Mouse (Mus musculus) liver, embryonic 14.5 days (tissue): ENCODE measurements at regions not wholly inside any gene's neighbourhood (a gene's known extent, or its start where the extent isn't known, plus 50 kb on each side); places are given as distances from the start of the nearest gene placed in this dataset.

Source experiments
- CTCF ChIP-seq: IDR thresholded peaks from 2 replicates; pipeline ENCODE4 v1.5.1; 2016; ENCODE audit warnings: antibody characterized with exemption, low read depth, control low read depth
- EP300 ChIP-seq: IDR thresholded peaks from 2 replicates; pipeline ENCODE4 v1.6.1; 2016; ENCODE audit warnings: antibody characterized with exemption, low read depth

- TF ChIP-seq EP300 (no peak), CTCF (no peak)
Measured at GRCm38 (mm10) chr1:151059546-151060136, 66.4 kb upstream of the Hmcn1 start.
